Mouse (Mus musculus) lung, adult 18-20 months (tissue): ENCODE measurements at regions not wholly inside any gene's neighbourhood (a gene's known extent, or its start where the extent isn't known, plus 50 kb on each side); places are given as distances from the start of the nearest gene placed in this dataset.

Experiments used
- DNase-seq, 2 experiments: peaks; one replicate each; pipeline ENCODE4 v3.0.0; 2022; ENCODE audit warnings: mixed read lengths in 2 of 2

- DNase-seq: no peak
These were observed 57.8 kb upstream of the Rmdn2 start for GRCm38 (mm10) chr17:79553850-79554249.

GRCm38 (mm10) chr17:79555593-79555992 lies 56.1 kb upstream of the Rmdn2 start:
- peak in 1 of 2 experiments; percentile 45 for DNase-seq
